Mouse (Mus musculus): ENCODE results near the gene Ythdf2.
A peak's percentile ranks its signal among the peaks of the same experiment; 100 is the strongest.

Ythdf2 gene

DNA sequence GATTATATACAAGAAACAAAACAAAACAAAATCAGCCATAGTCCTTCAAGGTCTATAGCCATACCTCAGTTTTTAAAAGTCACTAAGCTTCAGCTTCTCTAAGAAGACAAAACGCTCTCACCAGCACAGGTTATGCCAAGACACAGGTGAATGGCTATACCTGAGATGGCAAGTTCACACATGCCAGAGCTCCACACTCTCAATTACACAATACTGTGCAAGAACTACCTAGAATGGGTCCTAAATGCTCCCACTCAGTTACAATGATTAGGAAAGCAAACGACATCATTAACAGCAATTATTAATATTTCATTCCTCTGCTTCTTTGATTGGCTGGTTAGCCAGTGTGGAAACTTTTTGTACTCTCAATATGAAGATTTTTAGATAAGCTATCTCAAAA is 2.8 kb downstream of the Ythdf2 start:
- DNase-seq: no peak

DNA sequence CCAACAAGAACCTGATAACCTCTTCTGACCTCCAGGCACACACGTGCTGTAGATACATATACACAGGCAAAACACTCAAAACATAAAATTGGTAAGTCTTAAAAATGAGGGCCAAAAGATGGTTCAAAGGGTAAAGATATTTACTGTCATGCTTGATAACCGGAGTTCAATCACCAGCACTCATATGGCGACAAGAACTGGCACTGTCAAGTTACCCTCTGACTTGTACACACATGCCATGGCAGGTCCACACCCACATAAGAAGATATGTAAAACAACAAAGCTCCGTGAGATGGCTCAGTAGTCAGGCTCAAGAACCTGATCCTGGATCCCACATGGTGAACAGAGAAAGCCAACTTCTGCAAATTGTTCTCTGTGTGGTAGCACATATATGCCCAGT is 4.8 kb downstream of the Ythdf2 start:
- peak in 1 of 2 experiments; percentile 10 for DNase-seq

DNA sequence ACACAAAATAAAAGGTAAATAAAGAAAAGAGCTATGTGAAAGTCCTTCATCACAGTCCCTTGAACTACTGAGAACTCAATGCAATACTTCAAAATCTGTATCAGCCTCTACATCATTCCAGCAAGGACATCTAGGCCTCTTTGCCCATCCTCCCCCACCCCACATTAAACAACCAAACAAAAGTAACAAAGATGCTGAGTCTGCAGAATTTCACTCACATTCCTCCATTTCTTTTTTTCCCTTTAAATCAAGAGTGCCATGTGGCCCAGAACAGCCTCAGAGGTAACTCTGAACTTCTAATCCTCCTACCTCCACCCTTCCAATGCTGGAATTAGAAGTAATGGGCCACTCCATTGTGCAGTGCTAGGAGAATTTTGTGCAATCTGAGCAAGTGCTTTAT is 13.3 kb downstream of the Ythdf2 start:
- DNase-seq: no peak

DNA sequence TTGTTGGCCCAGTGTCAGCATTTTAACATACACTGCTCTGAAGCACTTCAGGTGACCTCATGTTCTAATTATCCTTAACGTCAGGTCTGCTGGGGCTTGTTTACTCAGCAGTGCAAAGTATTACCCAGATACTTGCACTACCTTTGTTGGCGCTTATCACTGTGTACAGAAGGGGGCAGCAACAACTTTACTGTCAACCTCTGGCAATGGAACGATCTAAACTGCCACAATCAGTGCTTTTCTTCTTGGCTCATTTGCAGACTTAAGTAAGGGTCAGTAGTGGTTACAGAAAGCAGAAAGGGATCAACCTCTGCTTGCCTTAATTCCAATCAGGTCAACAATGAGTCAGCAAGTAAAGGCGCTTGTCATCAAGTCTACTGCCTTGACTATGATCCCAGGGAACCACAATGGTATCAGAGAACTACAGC is 13.8 kb downstream of the Ythdf2 start:
- peak; percentile 54 to 60 for DNase-seq

DNA sequence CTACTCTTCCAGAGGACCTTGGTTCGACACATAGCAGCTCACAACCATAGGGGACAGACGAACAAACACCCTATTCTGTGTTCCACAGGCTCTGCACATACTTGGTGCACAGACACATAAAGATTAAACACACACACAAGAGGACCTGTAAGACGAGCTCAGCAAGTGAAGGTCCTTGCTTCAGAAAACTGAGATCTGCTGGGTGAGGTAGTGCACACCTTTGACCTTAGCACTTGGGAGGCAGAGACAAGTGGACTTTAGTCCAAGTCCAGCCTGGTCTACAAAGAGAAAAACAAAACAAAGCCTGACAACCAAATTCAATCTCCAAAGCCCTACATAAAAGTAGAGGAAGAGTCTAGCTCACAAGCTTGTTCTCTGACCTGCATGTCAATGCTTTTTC is 17.1 kb downstream of the Ythdf2 start:
- no peak for DNase-seq

DNA sequence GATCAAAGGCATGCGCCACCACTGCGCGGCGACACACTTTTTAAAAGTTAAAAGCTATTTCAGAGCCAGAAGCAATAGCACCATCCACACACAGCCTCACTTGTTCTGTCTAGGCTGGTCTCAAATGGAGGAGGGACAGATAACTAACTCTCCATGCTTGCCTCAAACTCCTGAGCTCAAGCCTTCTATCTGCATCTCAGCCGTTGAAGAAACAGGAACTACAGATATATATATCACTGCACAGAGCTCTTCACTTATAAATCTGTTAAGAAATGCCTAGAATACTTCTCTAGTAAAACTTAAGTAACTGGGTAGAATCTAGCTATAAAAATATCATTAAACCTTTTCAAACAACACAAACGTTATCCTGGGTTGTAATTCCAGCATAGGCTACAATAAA is 17.7 kb downstream of the Ythdf2 start:
- DNase-seq: no peak

DNA sequence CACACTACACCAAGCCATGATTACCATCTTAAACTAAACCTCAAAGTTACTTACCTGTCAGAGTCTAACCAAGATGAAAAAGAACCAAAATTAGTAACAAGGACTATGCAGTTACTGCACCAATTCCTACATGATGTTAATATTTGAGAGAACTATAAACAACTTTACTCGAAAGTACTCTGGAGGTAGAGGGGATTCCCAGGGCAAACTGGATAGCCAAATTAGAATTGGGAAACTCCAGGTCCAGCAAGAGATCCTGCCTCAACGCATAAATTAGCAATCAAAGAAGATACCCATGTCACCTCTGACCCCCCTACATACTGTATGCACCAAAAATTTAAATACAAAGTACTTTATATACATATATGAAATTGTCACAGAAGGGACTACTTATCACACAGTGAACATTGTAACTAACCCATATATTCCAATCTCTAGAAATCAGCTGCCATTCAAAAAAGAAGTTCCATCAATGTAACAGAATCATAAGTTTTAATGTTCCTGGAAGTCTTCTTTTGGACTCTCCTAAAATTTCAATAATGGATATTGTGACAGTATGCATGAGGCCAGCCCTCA is 24.2 kb downstream of the Ythdf2 start:
- no peak for DNase-seq

DNA sequence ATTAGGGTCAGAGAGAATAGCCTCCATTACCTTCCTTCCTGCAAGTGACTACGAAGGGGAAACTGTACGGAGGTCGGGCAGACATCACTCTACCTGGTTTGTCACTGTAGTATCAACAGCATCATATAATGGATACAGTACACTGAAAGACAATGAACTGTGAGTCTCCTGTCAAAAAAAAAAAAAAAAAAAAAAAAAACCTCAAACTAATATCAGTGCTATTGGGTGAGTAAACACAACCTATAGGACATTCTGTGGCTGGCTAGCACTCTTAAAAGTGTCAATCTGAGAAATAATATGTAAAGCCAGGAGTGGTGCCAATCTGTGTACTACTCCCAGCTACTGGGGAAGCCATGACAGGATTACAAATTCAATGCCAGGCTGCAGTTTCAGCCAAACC is 28.9 kb downstream of the Ythdf2 start:
- DNase-seq: no peak

DNA sequence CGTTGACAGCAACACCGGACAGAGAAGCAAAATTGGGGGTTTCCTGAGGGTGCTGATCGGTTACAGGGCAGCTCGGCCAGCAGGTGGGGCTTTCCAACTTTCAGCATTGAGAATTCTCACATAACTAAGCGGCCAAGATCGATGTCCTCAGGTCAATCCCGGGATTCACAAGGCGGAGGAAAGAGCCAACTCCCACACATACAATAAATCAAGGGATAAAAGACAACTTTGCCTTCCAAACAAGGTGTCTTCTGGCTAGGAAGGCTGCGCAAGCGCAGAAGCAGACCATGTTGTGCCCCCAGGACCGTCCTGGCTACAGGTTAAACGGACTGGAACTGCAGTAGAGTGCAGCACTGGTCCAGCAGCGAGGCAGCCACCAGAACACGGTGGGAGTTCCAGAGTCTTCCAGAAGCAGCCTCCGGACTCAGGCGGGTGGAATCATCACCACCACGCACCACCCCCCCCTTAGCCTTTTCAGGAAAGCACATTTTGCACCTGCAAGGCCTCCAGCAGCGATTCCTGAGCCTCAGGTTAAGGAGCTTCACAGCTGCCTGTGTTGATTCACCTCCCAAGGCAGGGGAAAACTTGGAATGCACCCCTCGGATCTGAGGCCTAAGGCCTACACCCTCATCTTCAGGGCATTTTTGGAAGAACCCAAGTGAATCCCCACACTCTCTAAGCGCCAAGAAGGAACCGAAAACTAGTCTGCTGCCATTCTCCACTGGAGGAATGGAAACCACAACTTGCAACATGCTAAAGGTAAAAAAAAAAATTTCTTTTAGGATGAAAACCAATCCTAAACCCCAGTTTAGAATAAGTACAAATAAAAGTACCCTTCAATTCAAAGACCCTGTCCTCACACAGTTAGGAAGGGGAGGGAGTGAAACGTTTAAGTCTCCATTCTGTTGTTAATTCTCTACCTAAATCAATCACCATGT is 30.1 kb downstream of the Ythdf2 start:
- peak; percentile 19 to 26 for DNase-seq

DNA sequence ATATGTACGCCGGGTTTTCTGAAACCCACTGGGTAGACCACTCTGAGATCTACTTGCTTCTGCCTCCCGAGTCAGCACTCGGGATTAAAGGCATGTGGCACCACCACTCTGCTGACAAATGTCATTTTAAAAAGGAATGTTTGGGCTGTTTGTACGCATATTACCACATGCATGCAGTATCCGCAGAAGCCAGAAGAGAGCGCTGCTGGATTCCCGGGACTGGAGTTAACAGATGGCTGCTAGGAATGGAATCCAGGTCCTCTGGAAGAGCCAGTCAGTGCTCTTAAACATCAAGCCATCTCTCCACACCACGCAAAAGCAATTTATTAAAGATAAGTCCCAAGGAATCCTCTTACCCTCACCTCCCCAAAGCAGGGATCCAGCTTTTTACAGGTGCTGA is 31.4 kb downstream of the Ythdf2 start:
- DNase-seq: peak; percentile 26 to 27

DNA sequence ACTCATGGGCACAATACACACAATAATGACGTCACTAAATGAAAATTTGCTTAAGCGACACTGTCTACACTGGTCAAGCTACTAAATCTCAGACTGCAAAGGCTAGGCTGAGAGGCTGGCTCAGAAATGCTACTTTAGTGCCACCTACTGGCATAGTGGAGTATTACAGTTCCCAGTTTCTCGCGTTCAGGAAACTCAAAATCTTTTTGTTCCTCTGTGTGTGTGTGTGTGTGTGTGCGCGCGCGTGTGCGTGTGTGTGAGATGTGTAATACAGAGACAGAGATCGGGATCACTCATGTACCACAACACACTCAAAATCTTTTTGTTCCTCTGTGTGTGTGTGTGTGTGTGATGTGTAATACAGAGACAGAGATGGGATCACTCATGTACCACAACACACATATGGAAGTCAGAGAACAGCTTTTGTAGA is 33.5 kb downstream of the Ythdf2 start:
- peak; percentile 77 to 78 for DNase-seq

DNA sequence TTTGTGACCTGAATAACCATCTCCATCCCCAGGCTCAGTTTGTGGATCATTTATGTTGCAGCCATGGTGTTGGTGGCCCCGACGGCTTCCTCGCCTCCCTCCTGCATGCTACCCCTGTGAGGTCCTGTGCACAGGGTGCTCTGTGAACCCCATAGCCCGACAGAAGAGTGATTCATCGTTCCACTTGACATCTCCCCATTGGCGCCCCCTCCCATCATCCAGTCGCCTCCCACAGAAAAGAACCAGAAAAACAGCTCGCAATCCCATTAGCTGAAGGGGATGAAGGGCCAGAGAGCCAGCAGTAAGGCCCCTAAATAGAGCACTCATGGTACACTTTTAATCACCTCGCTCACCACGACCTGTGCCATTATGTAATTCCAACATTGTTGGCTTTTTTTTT is 35.6 kb downstream of the Ythdf2 start:
- DNase-seq: no peak

DNA sequence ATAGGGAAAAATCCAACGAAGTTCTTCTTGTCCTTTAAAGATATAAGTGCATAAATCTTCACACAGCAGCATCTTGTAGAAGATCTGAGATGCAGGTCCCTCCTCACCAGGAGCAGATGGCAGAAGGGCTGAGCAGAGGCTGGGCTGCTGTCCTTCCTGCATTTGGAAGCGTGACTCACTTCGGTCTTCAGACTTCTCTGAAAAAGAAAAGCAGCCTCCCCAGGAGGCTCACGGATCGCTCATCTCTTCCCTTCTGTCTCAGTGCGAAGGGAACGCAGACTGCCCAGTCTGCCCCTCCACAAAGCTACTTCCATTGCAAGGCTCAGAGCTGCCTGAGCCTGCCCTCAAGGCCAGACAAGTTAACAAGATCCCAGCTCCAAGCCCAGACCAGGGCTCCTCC is 41.2 kb downstream of the Ythdf2 start:
- DNase-seq: no peak

DNA sequence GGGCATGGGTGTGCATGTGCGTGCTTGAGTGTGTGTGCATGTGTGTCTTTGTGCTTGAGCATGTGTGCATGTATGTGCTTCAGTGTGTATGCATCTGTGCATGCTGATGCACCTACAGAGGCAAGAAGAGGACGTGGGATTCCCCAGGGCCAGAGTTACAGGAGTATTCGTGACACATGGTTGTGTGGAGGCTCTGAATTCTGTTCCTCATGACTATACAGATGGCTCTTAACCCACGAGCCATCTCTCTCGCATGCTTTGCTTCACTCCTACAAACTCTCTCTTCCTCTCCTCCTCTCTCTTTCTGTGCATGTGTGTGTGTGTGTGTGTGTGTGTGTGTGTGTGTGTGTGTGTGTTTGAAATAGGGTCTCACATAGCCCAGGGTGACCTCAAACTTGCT is 42.3 kb downstream of the Ythdf2 start:
- no peak for DNase-seq

DNA sequence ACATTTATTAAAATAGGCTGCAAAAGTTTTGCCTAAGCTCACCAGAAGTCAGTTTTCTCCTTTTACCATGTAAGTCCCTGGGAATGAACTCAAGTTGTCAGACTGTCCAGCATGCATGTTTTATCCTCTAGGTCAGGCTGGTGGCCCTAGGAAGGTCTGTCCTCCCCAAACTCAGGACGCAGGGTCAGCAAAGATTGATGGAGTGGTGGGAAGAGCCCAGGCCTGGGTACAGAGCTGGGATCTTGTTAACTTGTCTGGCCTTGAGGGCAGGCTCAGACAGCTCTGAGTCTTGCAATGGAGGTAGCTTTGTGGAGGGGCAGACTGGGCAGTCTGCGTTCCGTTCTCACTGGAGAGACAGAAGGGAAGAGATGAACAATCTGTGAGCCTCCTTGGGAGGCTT is 42.8 kb downstream of the Ythdf2 start:
- DNase-seq: no peak

DNA sequence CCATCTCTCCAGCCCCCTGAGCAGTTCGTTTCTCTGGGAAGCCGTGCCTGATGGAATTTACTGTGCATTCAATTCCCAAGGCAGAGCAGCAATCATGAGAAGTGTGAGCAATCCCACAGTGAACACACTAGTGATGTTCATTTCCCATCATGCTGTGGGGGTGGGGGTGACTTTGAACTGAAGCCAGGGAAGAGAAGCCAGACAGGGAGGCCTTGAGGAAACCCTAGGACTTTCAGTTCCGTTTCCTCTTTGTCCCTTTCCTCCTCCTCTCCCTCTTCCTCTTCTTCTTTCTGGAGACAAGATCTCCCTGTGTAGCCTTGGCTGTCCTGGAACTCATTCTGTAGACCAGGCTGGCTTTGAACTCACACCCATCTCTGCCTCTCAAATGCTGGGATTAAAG is 44.7 kb downstream of the Ythdf2 start:
- no peak for DNase-seq

DNA sequence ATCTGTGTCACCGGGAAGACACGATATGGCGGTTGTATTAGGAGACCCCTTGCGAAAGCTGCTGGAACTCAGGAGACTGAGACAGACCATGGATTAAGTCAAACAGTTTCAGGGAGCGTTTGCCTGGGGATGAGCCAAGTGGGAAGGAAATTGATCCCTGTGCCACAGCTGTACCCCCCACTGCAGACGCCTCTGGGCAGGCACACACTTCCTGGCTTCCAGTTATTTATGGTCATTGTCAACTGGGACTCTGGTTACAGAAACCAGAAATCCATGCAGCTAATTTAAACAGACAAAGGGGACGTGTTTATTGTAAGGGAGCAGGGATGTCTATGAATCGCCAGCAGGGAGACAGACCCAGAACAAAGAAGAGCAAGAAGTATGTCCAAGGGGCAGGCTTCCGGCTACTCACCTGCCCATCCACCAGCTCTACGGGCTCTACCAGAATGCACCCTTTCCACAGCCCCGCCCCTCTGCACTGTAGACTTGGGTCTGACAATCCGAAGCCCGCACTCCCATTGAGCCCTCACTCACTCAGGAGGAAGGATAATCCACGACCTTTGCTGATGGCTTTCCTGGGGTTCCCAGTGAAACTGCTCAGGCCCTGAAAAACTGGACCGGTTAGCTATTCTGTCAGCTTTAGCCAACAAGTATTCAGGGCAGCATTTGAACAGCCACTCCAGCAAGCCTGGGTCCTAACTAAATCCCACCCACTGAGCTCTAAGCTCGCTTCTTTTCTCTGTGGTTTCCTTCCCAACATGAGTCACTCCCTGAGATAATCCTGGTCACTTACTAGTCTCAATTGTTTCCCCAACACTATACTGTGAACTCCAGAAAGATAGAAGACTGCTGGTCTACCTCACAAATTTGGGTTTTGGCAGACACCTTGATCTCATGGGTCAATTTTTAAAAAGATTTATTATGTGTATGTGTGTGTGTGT is 45.5 kb downstream of the Ythdf2 start:
- DNase-seq: no peak

DNA sequence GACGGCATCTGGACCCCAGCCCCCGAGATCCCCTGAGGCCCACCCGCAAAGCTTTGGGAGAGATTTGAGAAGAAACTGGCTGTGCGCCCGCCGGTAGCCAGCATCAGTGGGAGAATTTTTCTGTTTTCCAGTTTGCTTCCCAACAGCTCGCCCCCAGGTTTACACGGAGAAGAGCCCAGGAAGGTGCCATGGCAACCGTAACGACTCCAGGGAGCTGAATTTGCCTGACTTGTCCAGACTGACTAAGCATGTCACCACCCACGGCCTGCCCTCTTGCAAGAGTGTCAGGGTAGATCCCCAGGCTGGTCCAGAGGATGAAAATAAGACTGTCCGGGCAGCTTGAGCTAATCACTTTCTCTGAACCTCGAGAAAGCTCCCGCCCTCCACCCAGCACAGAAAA is 46.4 kb downstream of the Ythdf2 start:
- DNase-seq: no peak

DNA sequence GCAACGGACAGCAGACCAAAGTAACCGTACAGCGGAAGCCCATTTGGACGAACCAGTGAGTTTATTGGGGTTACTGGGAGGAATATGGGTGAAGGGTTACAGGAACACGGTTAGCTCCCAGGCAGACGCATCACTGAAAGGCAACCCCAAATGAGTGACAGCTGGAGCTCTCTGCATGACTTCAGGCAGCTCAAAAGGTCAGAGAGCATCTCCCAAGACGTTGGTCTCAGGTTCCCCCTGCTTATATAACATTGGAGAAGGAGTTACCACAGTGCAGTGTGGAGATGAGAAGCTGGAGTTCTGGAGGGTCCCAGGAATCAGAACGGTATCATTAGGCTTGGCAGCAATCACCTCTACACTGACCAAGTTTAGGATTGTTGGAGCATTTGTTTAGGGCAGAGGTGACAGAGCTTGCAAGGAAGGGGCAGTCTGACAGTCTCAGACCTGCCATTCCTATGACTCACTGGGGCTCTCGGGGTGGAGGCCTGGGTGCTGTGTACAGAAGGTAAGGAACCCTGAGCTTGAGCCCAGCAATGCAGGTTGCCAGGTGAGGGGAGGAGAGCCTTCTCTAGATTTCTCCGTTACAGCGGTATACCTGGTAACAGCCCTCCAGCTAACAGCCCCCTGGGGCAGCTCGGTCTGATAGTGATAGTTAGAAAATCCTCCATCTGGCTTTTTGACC is 55.0 kb downstream of the Ythdf2 start:
- no peak for DNase-seq

DNA sequence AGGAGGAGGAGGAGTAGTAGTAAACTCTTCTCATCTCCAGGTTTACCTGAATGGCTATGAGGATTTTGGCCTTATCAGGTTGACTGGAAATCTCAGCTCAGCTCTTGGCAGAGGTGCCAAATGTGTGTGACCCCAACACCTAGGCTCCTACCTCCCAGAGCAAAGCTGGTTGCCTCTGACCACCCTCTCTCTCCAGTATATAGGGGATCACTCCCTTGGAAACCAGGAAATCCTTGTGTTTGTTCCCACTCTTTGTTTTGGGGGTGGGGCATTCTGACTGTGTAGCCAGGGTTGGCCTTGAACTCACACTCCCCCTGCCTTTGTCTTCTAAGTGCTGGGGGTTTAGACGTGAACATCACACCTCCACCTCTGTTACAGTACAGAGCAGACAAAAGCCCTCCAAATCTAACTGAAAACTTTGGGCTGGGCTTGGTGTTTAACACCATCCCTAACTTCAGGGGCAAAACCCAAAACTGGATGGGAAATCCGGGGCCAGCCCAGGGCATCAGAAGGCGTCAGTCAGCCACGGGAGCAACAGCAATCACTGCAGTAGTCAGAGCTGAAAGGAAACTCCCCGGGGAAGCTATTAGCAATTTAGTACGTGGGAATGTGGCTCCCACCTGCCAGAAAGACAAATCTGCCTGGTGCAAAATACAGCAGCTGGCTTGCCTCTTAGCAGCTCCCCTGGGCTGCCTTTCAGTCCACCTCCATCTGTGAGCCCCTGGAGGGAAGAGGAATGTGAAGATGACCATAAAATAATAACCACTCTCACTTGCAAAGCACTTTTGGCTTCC is 57.0 kb downstream of the Ythdf2 start:
- no peak for DNase-seq

DNA sequence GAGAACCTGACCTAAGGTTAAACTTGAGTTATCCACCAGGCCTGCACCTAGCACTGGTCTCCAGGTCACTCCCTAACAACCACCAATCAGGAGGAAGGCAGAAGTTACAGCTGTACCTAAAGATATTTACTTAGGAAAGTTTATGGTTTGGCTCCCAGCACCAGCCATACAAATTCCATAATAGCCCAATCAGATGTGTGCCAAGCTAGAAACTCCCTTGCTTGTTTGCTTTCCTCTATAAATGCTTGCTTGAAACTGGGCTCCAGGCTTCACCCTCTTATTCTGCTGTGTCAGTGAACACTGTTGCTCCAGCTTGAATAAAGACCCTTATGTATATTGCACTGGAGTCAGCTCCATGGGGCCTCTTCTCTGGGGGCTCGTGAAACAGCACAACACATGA is 60.4 kb downstream of the Ythdf2 start:
- no peak for DNase-seq

DNA sequence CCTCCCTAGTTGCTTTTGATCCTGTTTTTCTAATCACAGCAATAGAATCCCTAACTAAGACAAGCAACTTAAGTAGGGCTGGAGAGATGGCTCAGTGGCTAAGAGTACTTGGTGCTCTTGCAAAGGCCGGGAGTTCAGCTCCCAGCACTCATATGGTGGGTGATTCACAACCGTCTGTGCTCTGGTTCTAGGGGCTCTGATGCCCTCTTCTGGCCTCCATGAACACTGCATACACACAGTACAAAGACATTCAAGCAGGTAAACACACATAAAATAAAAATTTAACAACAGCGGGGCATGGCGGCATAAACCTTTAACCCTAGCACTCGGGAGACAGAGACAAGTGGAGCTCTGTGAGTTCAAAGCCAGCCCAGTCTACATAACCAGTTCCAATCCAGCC is 65.9 kb downstream of the Ythdf2 start:
- no peak for DNase-seq
